8 mouse cellular contexts compared by ENCODE assay signal in genomic region chr4:108798083-108798830, GRCm38 (mm10). TPM values are rescaled to one million over a fixed set of nuclear protein-coding genes. Genes with fewer than 3 reads are reported as not detected.
DNase-seq lines count a peak whose midpoint lies in the region; ATAC-seq and TF ChIP-seq lines count a peak whose summit lies in the region.

No protein-coding gene starts in this region.

- no peak overlapping the region for H3K27ac ChIP-seq in embryonic fibroblast, embryonic 13.5 days (ENCODE audit: insufficient read depth, low read length)
- no peak overlapping the region for H3K27ac ChIP-seq in intestine, embryonic 14.5 days (ENCODE audit: low read depth)
- no peak overlapping the region for H3K27ac ChIP-seq in neural tube, embryonic 13.5 days (replicated peaks)

- H3K9ac ChIP-seq in intestine, embryonic 14.5 days (ENCODE audit: low read length): no peak overlapping the region
- H3K9ac ChIP-seq in neural tube, embryonic 13.5 days: no peak overlapping the region

- H3K27me3 ChIP-seq in intestine, embryonic 14.5 days (replicated peaks; ENCODE audit: control insufficient read depth, insufficient read depth, low read length): no peaks in the 10 kb centered on the region
- no peaks in the 10 kb centered on the region for H3K27me3 ChIP-seq in neural tube, embryonic 13.5 days

- no peak for ATAC-seq in intestine, embryonic 14.5 days (replicated peaks; ENCODE audit: low FRiP score, low TSS enrichment, low read depth)
- peak; percentile 56; the same call in 1 of the 2 replicates for ATAC-seq in neural tube, embryonic 13.5 days (ENCODE audit: low read depth)

- TF ChIP-seq POLR2A in embryonic fibroblast, embryonic 13.5 days (IDR thresholded peaks at IDR 0.05; ENCODE audit: low read depth, low read length): no peak

- no peak overlapping the region for H3K4me2 ChIP-seq in intestine, embryonic 14.5 days (ENCODE audit: low read length)
- H3K4me2 ChIP-seq in neural tube, embryonic 13.5 days: no peak overlapping the region

- peak; percentile 48; the same call in 1 of the 2 replicates for TF ChIP-seq CTCF in embryonic fibroblast, embryonic 13.5 days (IDR thresholded peaks at IDR 0.05; ENCODE audit: borderline replicate concordance, insufficient read depth, low read length)

- H3K36me3 ChIP-seq in intestine, embryonic 14.5 days (ENCODE audit: control insufficient read depth, insufficient read depth, low read length): no peaks in the 10 kb centered on the region
- H3K36me3 ChIP-seq in neural tube, embryonic 13.5 days: no peaks in the 10 kb centered on the region

- no peak overlapping the region for H3K4me3 ChIP-seq in embryonic fibroblast, embryonic 13.5 days (ENCODE audit: insufficient read depth, low read length)
- no peak overlapping the region for H3K4me3 ChIP-seq in intestine, embryonic 14.5 days (ENCODE audit: low read depth, low read length)
- H3K4me3 ChIP-seq in neural tube, embryonic 13.5 days: no peak overlapping the region

- peak; percentile 27 for DNase-seq in ovary, postnatal 10 days (ENCODE audit: low spot score)
- no peak for DNase-seq in ovary, adult 18-20 months (ENCODE audit: low spot score)
- DNase-seq in adrenal gland, postnatal 36 days: peak; percentile 74 to 85
- DNase-seq in intestine, embryonic 14.5 days (ENCODE audit: low spot score): peak; percentile 80
- DNase-seq in left cerebral cortex, postnatal 10 days (ENCODE audit: extremely low spot score in 1 of 2, low spot score in 2 of 2): peak; percentile 28 to 67
- peak; percentile 38 for DNase-seq in thymus, postnatal 25 days

- intact Hi-C loops in left cerebral cortex, postnatal 10 days (cut with DNase I): no loop called here

- no peaks in the 10 kb centered on the region for H3K9me3 ChIP-seq in intestine, embryonic 14.5 days (ENCODE audit: control insufficient read depth, low read length)
- no peaks in the 10 kb centered on the region for H3K9me3 ChIP-seq in neural tube, embryonic 13.5 days

- H3K4me1 ChIP-seq in embryonic fibroblast, embryonic 13.5 days (ENCODE audit: control insufficient read depth, insufficient read depth, low read length): no peaks in the 10 kb centered on the region
- H3K4me1 ChIP-seq in intestine, embryonic 14.5 days (replicated peaks; ENCODE audit: control insufficient read depth, insufficient read depth, low read length): peaks cover 6% of the 10 kb centered on the region
- peaks cover 4% of the 10 kb centered on the region; the same call in 1 of the 2 replicates for H3K4me1 ChIP-seq in neural tube, embryonic 13.5 days (replicated peaks)

- WGBS in intestine, embryonic 14.5 days: 54% methylated on average over 2 of the region's 2 CpGs
- 61% methylated on average over 2 of the region's 2 CpGs for WGBS in neural tube, embryonic 13.5 days

RNA-seq across cellular contexts. Expression of gene Zfyve9, which starts 17.7 kb away (rescaled TPM):
- total RNA-seq in adrenal gland, postnatal 36 days (2021): 10 to 100 TPM; 26.3 to 31.3 TPM
- polyA plus RNA-seq in embryonic fibroblast, embryonic 13.5 days (2011; ENCODE audit: insufficient read length, low read depth, missing spikeins): 15.8 and 20.4 TPM in 2 replicates
- polyA plus RNA-seq in intestine, embryonic 14.5 days (2014; fragmentation: Nextera tagmentation; extraction: Ambion mirVana): 4.5 and 4.9 TPM in 2 replicates
- 10 to 100 TPM; 50.4 to 50.8 TPM for total RNA-seq in left cerebral cortex, postnatal 10 days (2021)
- 5.1 and 6.3 TPM in 2 replicates for polyA plus RNA-seq in neural tube, embryonic 13.5 days (2015; fragmentation: Nextera tagmentation; extraction: Ambion mirVana)

RNA-seq across cellular contexts. Expression of gene Btf3l4, which starts 35.2 kb away (rescaled TPM):
- total RNA-seq in adrenal gland, postnatal 36 days (2021): 100 to 1,000 TPM; 112 to 159 TPM
- 124 and 161 TPM in 2 replicates for polyA plus RNA-seq in embryonic fibroblast, embryonic 13.5 days (2011; ENCODE audit: insufficient read length, low read depth, missing spikeins)
- 169 and 171 TPM in 2 replicates for polyA plus RNA-seq in intestine, embryonic 14.5 days (2014; fragmentation: Nextera tagmentation; extraction: Ambion mirVana)
- 100 to 1,000 TPM; 101 to 105 TPM for total RNA-seq in left cerebral cortex, postnatal 10 days (2021)
- polyA plus RNA-seq in neural tube, embryonic 13.5 days (2015; fragmentation: Nextera tagmentation; extraction: Ambion mirVana): 197 and 213 TPM in 2 replicates

RNA-seq across cellular contexts. Expression of gene Txndc12, which starts 36.1 kb away (rescaled TPM):
- 10 to 100 TPM; 70.8 to 71.6 TPM for total RNA-seq in adrenal gland, postnatal 36 days (2021)
- 80.6 and 94.9 TPM in 2 replicates for polyA plus RNA-seq in embryonic fibroblast, embryonic 13.5 days (2011; ENCODE audit: insufficient read length, low read depth, missing spikeins)
- 108 and 117 TPM in 2 replicates for polyA plus RNA-seq in intestine, embryonic 14.5 days (2014; fragmentation: Nextera tagmentation; extraction: Ambion mirVana)
- 10 to 100 TPM; 43.8 to 47.8 TPM for total RNA-seq in left cerebral cortex, postnatal 10 days (2021)
- 78.3 and 79.2 TPM in 2 replicates for polyA plus RNA-seq in neural tube, embryonic 13.5 days (2015; fragmentation: Nextera tagmentation; extraction: Ambion mirVana)

RNA-seq across cellular contexts. Expression of gene Kti12, which starts 49.3 kb away (rescaled TPM):
- total RNA-seq in adrenal gland, postnatal 36 days (2021): 10 to 100 TPM; 33.4 to 39.0 TPM
- polyA plus RNA-seq in embryonic fibroblast, embryonic 13.5 days (2011; ENCODE audit: insufficient read length, low read depth, missing spikeins): 15.5 and 16.4 TPM in 2 replicates
- polyA plus RNA-seq in intestine, embryonic 14.5 days (2014; fragmentation: Nextera tagmentation; extraction: Ambion mirVana): 58.5 and 60.5 TPM in 2 replicates
- 10 to 100 TPM; 17.3 to 17.5 TPM for total RNA-seq in left cerebral cortex, postnatal 10 days (2021)
- polyA plus RNA-seq in neural tube, embryonic 13.5 days (2015; fragmentation: Nextera tagmentation; extraction: Ambion mirVana): 30.7 and 31.6 TPM in 2 replicates

RNA-seq across cellular contexts. Expression of gene A730015C16Rik, which starts 50.2 kb away (rescaled TPM):
- not detected for total RNA-seq in adrenal gland, postnatal 36 days (2021)
- polyA plus RNA-seq in embryonic fibroblast, embryonic 13.5 days (2011; ENCODE audit: insufficient read length, low read depth, missing spikeins): not detected in 2 replicates
- 1.4 and 1.6 TPM in 2 replicates for polyA plus RNA-seq in intestine, embryonic 14.5 days (2014; fragmentation: Nextera tagmentation; extraction: Ambion mirVana)
- under 1 TPM; 0.28 to 0.56 TPM for total RNA-seq in left cerebral cortex, postnatal 10 days (2021)
- polyA plus RNA-seq in neural tube, embryonic 13.5 days (2015; fragmentation: Nextera tagmentation; extraction: Ambion mirVana): 1.5 and 3.1 TPM in 2 replicates
